Mouse (Mus musculus): ENCODE data around the gene Shc1. TPM values are rescaled to one million over a fixed set of nuclear protein-coding genes. Genes with fewer than 3 reads are reported as not detected.

Shc1 gene
- total and polyA plus RNA-seq, 3 experiments: 23.1 to 40.6 (median 32.3) TPM

- no peak overlapping the region for H3K4me3 ChIP-seq (replicated peaks in 1 of 3; ENCODE audit: low read depth in 2 of 3, low read length in 2 of 3, poor library complexity in 1 of 3)
- no peaks in the 10 kb centered on the region for H3K27me3 ChIP-seq (replicated peaks)
- peaks cover 48 to 69% of the 10 kb centered on the region in 2 experiments for H3K36me3 ChIP-seq (replicated peaks in 1 of 2; ENCODE audit: control insufficient read depth in 1 of 2, insufficient read depth in 1 of 2, low read length in 1 of 2)
- TF ChIP-seq POLR2AphosphoS2 (IDR thresholded peaks at IDR 0.05; ENCODE audit: low read depth, low read length) (no peak), ZKSCAN1 (IDR thresholded peaks at IDR 0.05; ENCODE audit: borderline replicate concordance, low read depth, low read length) (no peak), UBTF (IDR thresholded peaks at IDR 0.05; ENCODE audit: low read depth, low read length) (no peak), KAT2A (IDR thresholded peaks at IDR 0.05; ENCODE audit: insufficient replicate concordance, low read length) (no peak), ZNF384 (IDR thresholded peaks at IDR 0.05; ENCODE audit: low read depth, low read length) (no peak), CTCF (conservative IDR thresholded peaks at IDR 0.05 in 1 of 2, IDR thresholded peaks at IDR 0.05 in 1 of 2; ENCODE audit: low read depth in 2 of 2, low read length in 2 of 2) (no peak), HCFC1 (IDR thresholded peaks at IDR 0.05; ENCODE audit: low read depth, low read length) (no peak), MAZ (IDR thresholded peaks at IDR 0.05; ENCODE audit: low read depth, low read length) (no peak), POLR2A (IDR thresholded peaks at IDR 0.05; ENCODE audit: low read depth, low read length) (no peak), SIN3A (IDR thresholded peaks at IDR 0.05; ENCODE audit: low read length) (no peak), ZC3H11A (IDR thresholded peaks at IDR 0.05; ENCODE audit: low read depth, low read length) (no peak), CHD1 (IDR thresholded peaks at IDR 0.05; ENCODE audit: low read depth, low read length) (no peak), RAD21 (IDR thresholded peaks at IDR 0.05; ENCODE audit: low read depth, low read length) (no peak), E2F4 (IDR thresholded peaks at IDR 0.05; ENCODE audit: insufficient replicate concordance, low read depth, low read length) (no peak), MXI1 (IDR thresholded peaks at IDR 0.05; ENCODE audit: low read depth, low read length) (no peak)
- no peak overlapping the region for H3K27ac ChIP-seq (ENCODE audit: insufficient read depth, low read depth)
- no peak for DNase-seq (ENCODE audit: extremely low read depth)
- H3K9me3 ChIP-seq (replicated peaks; ENCODE audit: low read length): no peaks in the 10 kb centered on the region
- dilution Hi-C loops (cut with MboI; ENCODE audit: extremely low pct_ligation_motif_present, extremely low pct_unique_long_range_greater_than_20kb, low sequenced_read_pairs) (no loop called here), in situ Hi-C loops (cut with MboI; ENCODE audit: low pct_ligation_motif_present, low pct_unique_long_range_greater_than_20kb, low sequenced_read_pairs) (no loop called here)
- no peak overlapping the region for H3K9ac ChIP-seq (ENCODE audit: insufficient read depth, low read depth)
- H3K4me2 ChIP-seq (ENCODE audit: insufficient read depth, low read depth, poor library complexity, severe bottlenecking): no peak overlapping the region
- H3K79me2 ChIP-seq (replicated peaks; ENCODE audit: control insufficient read depth, extremely low read depth, insufficient read depth, poor library complexity, severe bottlenecking): peaks cover 21% of the 10 kb centered on the region
- peaks cover 14 to 38% of the 10 kb centered on the region in 2 experiments for H3K4me1 ChIP-seq (ENCODE audit: control insufficient read depth in 1 of 2, insufficient read depth in 2 of 2)
Observed at GRCm38 (mm10) chr3:89424416-89425140, 6.3 kb downstream of the Shc1 start.

- no peaks in the 10 kb centered on the region for H3K27me3 ChIP-seq (replicated peaks)
- peaks cover 16% of the 10 kb centered on the region for H3K79me2 ChIP-seq (replicated peaks; ENCODE audit: control insufficient read depth, extremely low read depth, insufficient read depth, poor library complexity, severe bottlenecking)
- H3K27ac ChIP-seq (ENCODE audit: insufficient read depth, low read depth): no peak overlapping the region
- no peak overlapping the region for H3K4me2 ChIP-seq (ENCODE audit: insufficient read depth, low read depth, poor library complexity, severe bottlenecking)
- no peaks in the 10 kb centered on the region for H3K9me3 ChIP-seq (replicated peaks; ENCODE audit: low read length)
- no peak overlapping the region for H3K9ac ChIP-seq (ENCODE audit: insufficient read depth, low read depth)
- dilution Hi-C loops (cut with MboI; ENCODE audit: extremely low pct_ligation_motif_present, extremely low pct_unique_long_range_greater_than_20kb, low sequenced_read_pairs) (no loop called here), in situ Hi-C loops (cut with MboI; ENCODE audit: low pct_ligation_motif_present, low pct_unique_long_range_greater_than_20kb, low sequenced_read_pairs) (no loop called here)
- no peak for DNase-seq (ENCODE audit: extremely low read depth)
- H3K36me3 ChIP-seq (replicated peaks in 1 of 2; ENCODE audit: control insufficient read depth in 1 of 2, insufficient read depth in 1 of 2, low read length in 1 of 2): peaks cover 48 to 69% of the 10 kb centered on the region in 2 experiments
- TF ChIP-seq ETS1 (conservative IDR thresholded peaks at IDR 0.05; ENCODE audit: low read depth, low read length): no peak
- no peak for TF ChIP-seq UBTF (IDR thresholded peaks at IDR 0.05; ENCODE audit: low read depth, low read length)
- no peak for TF ChIP-seq EP300 (IDR thresholded peaks at IDR 0.05; ENCODE audit: low read length)
- no peak for TF ChIP-seq MAZ (IDR thresholded peaks at IDR 0.05; ENCODE audit: low read depth, low read length)
- TF ChIP-seq JUND (conservative IDR thresholded peaks at IDR 0.05; ENCODE audit: low read depth, low read length): no peak
- TF ChIP-seq CHD1 (IDR thresholded peaks at IDR 0.05; ENCODE audit: low read depth, low read length): no peak
- no peak for TF ChIP-seq POLR2AphosphoS2 (IDR thresholded peaks at IDR 0.05; ENCODE audit: low read depth, low read length)
- no peak for TF ChIP-seq SMC3 (IDR thresholded peaks at IDR 0.05; ENCODE audit: low read depth, low read length)
- no peak for TF ChIP-seq E2F4 (IDR thresholded peaks at IDR 0.05; ENCODE audit: insufficient replicate concordance, low read depth, low read length)
- no peak for TF ChIP-seq MYC (IDR thresholded peaks at IDR 0.05; ENCODE audit: low read depth, low read length)
- no peak overlapping the region for H3K4me3 ChIP-seq (replicated peaks in 1 of 3; ENCODE audit: low read depth in 2 of 3, low read length in 2 of 3, poor library complexity in 1 of 3)
- H3K4me1 ChIP-seq (ENCODE audit: control insufficient read depth in 1 of 2, insufficient read depth in 2 of 2): peaks cover 14 to 35% of the 10 kb centered on the region in 2 experiments
Observed at GRCm38 (mm10) chr3:89425141-89425525, 6.9 kb downstream of the Shc1 start.
